In the genomic region with DNA sequence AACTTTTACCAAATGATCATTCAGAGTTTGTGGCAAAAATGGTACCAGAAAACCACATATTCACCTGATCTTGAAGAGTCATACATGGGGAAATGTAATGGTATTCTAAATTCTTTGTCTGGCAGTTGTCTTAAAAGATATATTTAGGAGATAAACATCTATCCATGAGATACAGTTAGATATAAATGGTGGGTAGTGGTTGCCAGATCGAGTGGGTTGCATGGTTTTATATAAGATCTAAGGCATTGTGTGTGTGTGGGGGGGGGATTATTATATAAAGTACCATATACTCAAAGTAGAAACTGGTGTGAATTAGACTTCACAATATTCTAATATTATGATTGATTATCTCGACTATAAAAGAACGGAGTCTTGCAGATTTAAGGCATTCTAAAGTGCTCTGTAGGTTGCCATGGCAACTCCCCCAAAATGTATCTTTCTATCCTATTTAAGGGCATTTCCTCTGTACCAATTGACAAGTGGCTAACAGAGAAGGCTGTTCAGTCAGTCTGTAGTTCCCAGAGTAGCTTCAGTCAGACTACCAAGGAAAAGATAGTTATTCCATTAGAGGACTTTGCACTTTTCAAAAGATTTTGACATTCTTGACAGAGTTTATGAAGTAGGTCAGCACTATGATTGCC, we compare ENCODE assay signal across 27 mouse cellular contexts.
DNase-seq lines count a peak whose midpoint lies in the region; ATAC-seq and TF ChIP-seq lines count a peak whose summit lies in the region.
"Had no signal": no experiment of that assay in that cellular context is flagged by ENCODE, and none has a peak within 500 bp of the region (broad histone marks: within the 10 kb centered on the region; RNA-seq: fewer than 3 reads in every experiment).

No protein-coding gene starts in this region.

- H3K4me2 ChIP-seq in hindbrain, postnatal 0 days (ENCODE audit: low read depth, low read length) = no peak overlapping the region
- no peak overlapping the region for H3K4me2 ChIP-seq in hindbrain, embryonic 14.5 days (replicated peaks)
- H3K4me2 ChIP-seq: embryonic facial prominence, embryonic 12.5 days; embryonic facial prominence, embryonic 15.5 days; forebrain, embryonic 12.5 days; forebrain, embryonic 15.5 days; heart, embryonic 12.5 days; heart, embryonic 15.5 days; hindbrain, embryonic 13.5 days had no signal

- no peaks in the 10 kb centered on the region for H3K27me3 ChIP-seq in hindbrain, postnatal 0 days (ENCODE audit: insufficient read depth, low read length)
- H3K27me3 ChIP-seq in hindbrain, embryonic 14.5 days (ENCODE audit: control insufficient read depth, insufficient read depth, low read length) = no peaks in the 10 kb centered on the region
- H3K27me3 ChIP-seq: embryonic facial prominence, embryonic 12.5 days; embryonic facial prominence, embryonic 15.5 days; forebrain, embryonic 12.5 days; forebrain, embryonic 15.5 days; heart, embryonic 12.5 days; heart, embryonic 15.5 days; hindbrain, embryonic 13.5 days had no signal

- no peak overlapping the region for H3K4me3 ChIP-seq in hindbrain, postnatal 0 days (ENCODE audit: low read length)
- no peak overlapping the region for H3K4me3 ChIP-seq in hindbrain, embryonic 14.5 days (replicated peaks; ENCODE audit: low read length)
- H3K4me3 ChIP-seq: embryonic facial prominence, embryonic 12.5 days; embryonic facial prominence, embryonic 15.5 days; forebrain, embryonic 12.5 days; forebrain, embryonic 15.5 days; heart, embryonic 12.5 days; heart, embryonic 15.5 days; hindbrain, embryonic 10.5 days; hindbrain, embryonic 13.5 days had no signal

- WGBS in hindbrain, postnatal 0 days = 67% methylated on average over 3 of the region's 3 CpGs
- 74% methylated on average over 3 of the region's 3 CpGs for WGBS in hindbrain, embryonic 14.5 days

- intact Hi-C loops in left cerebral cortex, postnatal 25 days (cut with DNase I) = no loop called here
- intact Hi-C loops in left cerebral cortex, postnatal 36 days (cut with DNase I) = no loop called here

- no peak overlapping the region for H3K27ac ChIP-seq in hindbrain, postnatal 0 days
- H3K27ac ChIP-seq in hindbrain, embryonic 14.5 days = no peak overlapping the region
- H3K27ac ChIP-seq: embryonic facial prominence, embryonic 12.5 days; embryonic facial prominence, embryonic 15.5 days; forebrain, embryonic 12.5 days; forebrain, embryonic 15.5 days; heart, embryonic 15.5 days; hindbrain, embryonic 10.5 days; hindbrain, embryonic 13.5 days had no signal

- no peaks in the 10 kb centered on the region for H3K9me3 ChIP-seq in hindbrain, postnatal 0 days (ENCODE audit: low read length)
- no peaks in the 10 kb centered on the region for H3K9me3 ChIP-seq in hindbrain, embryonic 14.5 days (ENCODE audit: control insufficient read depth, low read length)
- H3K9me3 ChIP-seq: embryonic facial prominence, embryonic 12.5 days; embryonic facial prominence, embryonic 15.5 days; forebrain, embryonic 12.5 days; forebrain, embryonic 15.5 days; heart, embryonic 12.5 days; heart, embryonic 15.5 days; hindbrain, embryonic 10.5 days; hindbrain, embryonic 13.5 days had no signal

- no peak for TF ChIP-seq CTCF in hindbrain, postnatal 0 days (IDR thresholded peaks at IDR 0.05; ENCODE audit: low read depth)

- H3K36me3 ChIP-seq in hindbrain, postnatal 0 days (ENCODE audit: insufficient read depth, low read length) = no peaks in the 10 kb centered on the region
- no peaks in the 10 kb centered on the region for H3K36me3 ChIP-seq in hindbrain, embryonic 14.5 days (replicated peaks; ENCODE audit: control insufficient read depth, insufficient read depth)
- H3K36me3 ChIP-seq: embryonic facial prominence, embryonic 12.5 days; embryonic facial prominence, embryonic 15.5 days; forebrain, embryonic 12.5 days; forebrain, embryonic 15.5 days; heart, embryonic 12.5 days; heart, embryonic 15.5 days; hindbrain, embryonic 10.5 days; hindbrain, embryonic 13.5 days had no signal

- DNase-seq in hindbrain, postnatal 0 days (ENCODE audit: low spot score) = peak; percentile 32
- DNase-seq in hindbrain, embryonic 14.5 days (ENCODE audit: low spot score) = no peak
- DNase-seq in left cerebral cortex, postnatal 25 days (ENCODE audit: low spot score in 2 of 2) = peak; percentile 54 to 65
- DNase-seq in left cerebral cortex, postnatal 36 days (ENCODE audit: low spot score in 2 of 2) = no peak
- DNase-seq in right cerebral cortex, postnatal 10 days (ENCODE audit: low spot score in 2 of 2) = peak; percentile 36 to 72
- no peak for DNase-seq in right cerebral cortex, postnatal 36 days (ENCODE audit: low spot score in 2 of 2)
- DNase-seq in telencephalon, adult 2 months (ENCODE audit: low read depth, low spot score) = peak; percentile 46
- no peak for DNase-seq in adrenal gland, postnatal 25 days
- DNase-seq: adrenal gland, adult 2 months; adrenal gland, postnatal 14 days; cerebellum, adult 11 months; cerebellum, adult 2 months; cerebellum, adult 9-11 months; cerebellum, postnatal 25 days; gastrocnemius, postnatal 25 days; heart, adult 18-20 months; heart, postnatal 10 days; heart, postnatal 36 days had no signal

- no peaks in the 10 kb centered on the region for H3K4me1 ChIP-seq in hindbrain, postnatal 0 days (ENCODE audit: insufficient read depth, low read length)
- no peaks in the 10 kb centered on the region for H3K4me1 ChIP-seq in hindbrain, embryonic 14.5 days (replicated peaks; ENCODE audit: control insufficient read depth, insufficient read depth, low read length)
- H3K4me1 ChIP-seq: embryonic facial prominence, embryonic 15.5 days; forebrain, embryonic 12.5 days; forebrain, embryonic 15.5 days; heart, embryonic 12.5 days; heart, embryonic 15.5 days; hindbrain, embryonic 10.5 days had no signal

- no peak for ATAC-seq in hindbrain, postnatal 0 days
- ATAC-seq in hindbrain, embryonic 14.5 days (ENCODE audit: low FRiP score) = no peak
- ATAC-seq: CD4-positive, CD25-positive, alpha-beta regulatory T cell, adult 4 months; forebrain, embryonic 15.5 days had no signal

- no peak overlapping the region for H3K9ac ChIP-seq in hindbrain, postnatal 0 days (replicated peaks; ENCODE audit: low read length)
- no peak overlapping the region for H3K9ac ChIP-seq in hindbrain, embryonic 14.5 days
- H3K9ac ChIP-seq: embryonic facial prominence, embryonic 12.5 days; embryonic facial prominence, embryonic 15.5 days; forebrain, embryonic 12.5 days; forebrain, embryonic 15.5 days; heart, embryonic 12.5 days; heart, embryonic 15.5 days; hindbrain, embryonic 13.5 days had no signal

Comparison
In these comparisons a context has a peak if more than half of its experiments do, and no peak if none do; other contexts are left out.
1. DNase-seq: peak in hindbrain, postnatal 0 days (single experiment), left cerebral cortex, postnatal 25 days (2 of 2), right cerebral cortex, postnatal 10 days (2 of 2) and telencephalon, adult 2 months (single experiment); none in hindbrain, embryonic 14.5 days (single experiment), left cerebral cortex, postnatal 36 days (0 of 2), right cerebral cortex, postnatal 36 days (0 of 2) and adrenal gland, postnatal 25 days (single experiment).